Mouse (Mus musculus) heart, embryonic 14.5 days (tissue): ENCODE results near the gene Disp2. TPM values are rescaled to one million over a fixed set of nuclear protein-coding genes. Genes with fewer than 3 reads are reported as not detected.

Experiments used
- ATAC-seq: fragments of 200-750 bp; cut with Nextera tagmentation; 2 replicates; pipeline ENCODE4 v1.8.0; 2017; ENCODE audit warnings: low read depth, moderate TSS enrichment; ENCODE audit not compliant: insufficient number of reproducible peaks, insufficient read depth, low FRiP score
- H3K27ac ChIP-seq, 2 experiments: fragments of 200-500 bp in 1 of 2; fragments of 300-500 bp in 1 of 2; sonication (generic) in 1 of 2; replicated peaks in 1 of 2; 2 replicates each; pipeline ENCODE4 v1.5.1; 2012 to 2014; ENCODE audit warnings: low read depth in 2 of 2, low read length in 2 of 2, control low read depth in 1 of 2, mild to moderate bottlenecking in 1 of 2, mixed read lengths in 1 of 2; ENCODE audit not compliant: control insufficient read depth in 1 of 2, insufficient read depth in 1 of 2
- H3K27me3 ChIP-seq: fragments of 300-500 bp; sonication (generic); 2 replicates; pipeline ENCODE4 v1.6.1; 2014; ENCODE audit warnings: mild to moderate bottlenecking, low read length, control low read depth; ENCODE audit not compliant: control insufficient read depth, insufficient read depth
- H3K36me3 ChIP-seq: fragments of 300-500 bp; sonication (generic); 2 replicates; pipeline ENCODE4 v1.6.1; 2014; ENCODE audit warnings: mild to moderate bottlenecking, control low read depth, low read length, mixed read lengths; ENCODE audit not compliant: control insufficient read depth, insufficient read depth
- H3K4me1 ChIP-seq, 2 experiments: fragments of 200-500 bp in 1 of 2; fragments of 300-500 bp in 1 of 2; sonication (generic) in 1 of 2; 2 replicates each; pipeline ENCODE4 v1.6.1; 2012 to 2014; ENCODE audit warnings: low read length in 2 of 2, control low read depth in 1 of 2, mixed read lengths in 1 of 2; ENCODE audit not compliant: control insufficient read depth in 2 of 2, insufficient read depth in 2 of 2
- H3K4me2 ChIP-seq: fragments of 300-500 bp; sonication (generic); 2 replicates; pipeline ENCODE4 v1.6.1; 2014; ENCODE audit warnings: mild to moderate bottlenecking, low read length
- H3K4me3 ChIP-seq, 2 experiments: fragments of 200-500 bp in 1 of 2; fragments of 300-500 bp in 1 of 2; sonication (generic) in 1 of 2; 2 replicates each; pipeline ENCODE4 v1.5.1; 2012 to 2014; ENCODE audit warnings: low read length in 2 of 2, mild to moderate bottlenecking in 2 of 2, control low read depth in 1 of 2, low read depth in 1 of 2, moderate library complexity in 1 of 2; ENCODE audit not compliant: control insufficient read depth in 1 of 2, insufficient read depth in 1 of 2
- H3K9ac ChIP-seq: fragments of 300-500 bp; sonication (generic); 2 replicates; pipeline ENCODE4 v1.6.1; 2014; ENCODE audit warnings: mild to moderate bottlenecking, low read length
- H3K9me3 ChIP-seq: fragments of 300-500 bp; sonication (generic); 2 replicates; pipeline ENCODE4 v1.6.1; 2016; ENCODE audit warnings: low read length, control low read depth; ENCODE audit not compliant: control insufficient read depth
- WGBS: fragments of 180-500 bp; shearing (Covaris S2); extraction: QIAGEN DNeasy Blood & Tissue Kit; methylation state at CpG from one replicate; pipeline ENCODE4 v1.1.7; 2014; 5-methylcytosine and 5-hydroxymethylcytosine counted together
- polyA plus RNA-seq: library from polyadenylated mRNA; unstranded; fragments of >200 nt; fragmentation: Nextera tagmentation; extraction: Ambion mirVana; gene quantifications from 2 replicates; pipeline ENCODE4 v1.2.1, GENCODE M21; 2014

The Disp2 gene
- polyA plus RNA-seq, 1 experiment from 2014 or later = 0.27 TPM

- Histone ChIP-seq H3K36me3 (peaks cover 81% of the 10 kb centered on the region), H3K4me3 (no peak overlapping the region), H3K9ac (no peak overlapping the region), H3K27me3 (no peaks in the 10 kb centered on the region), H3K27ac (no peak overlapping the region), H3K9me3 (no peaks in the 10 kb centered on the region), H3K4me2 (no peak overlapping the region), H3K4me1 (no peaks in the 10 kb centered on the region)
- 95% methylated on average over 4 of the region's 4 CpGs for WGBS
- ATAC-seq = no peak
Observed at GRCm38 (mm10) chr2:118824396-118824795, 44.9 kb downstream of the Disp2 start.

GRCm38 (mm10) chr2:118829096-118829495 lies 49.6 kb downstream of the Disp2 start:
- H3K9ac ChIP-seq = no peak overlapping the region
- H3K9me3 ChIP-seq = no peaks in the 10 kb centered on the region
- no peak overlapping the region for H3K27ac ChIP-seq
- 90% methylated on average over 5 of the region's 5 CpGs for WGBS
- H3K4me1 ChIP-seq = no peaks in the 10 kb centered on the region
- no peaks in the 10 kb centered on the region for H3K27me3 ChIP-seq
- peaks cover 98% of the 10 kb centered on the region for H3K36me3 ChIP-seq
- H3K4me3 ChIP-seq = no peak overlapping the region
- no peak for ATAC-seq
- H3K4me2 ChIP-seq = no peak overlapping the region

- Histone ChIP-seq H3K36me3 (peaks cover 68% of the 10 kb centered on the region), H3K4me1 (peaks cover 4 to 9% of the 10 kb centered on the region in 2 experiments; a peak in 2 of 4 replicates), H3K9me3 (no peaks in the 10 kb centered on the region), H3K9ac (no peak overlapping the region), H3K4me3 (no peak overlapping the region), H3K27ac (no peak overlapping the region), H3K27me3 (no peaks in the 10 kb centered on the region), H3K4me2 (no peak overlapping the region)
- no peak for ATAC-seq
- WGBS = 92% methylated on average over 6 of the region's 6 CpGs
Observed at GRCm38 (mm10) chr2:118834061-118834460, 54.5 kb downstream of the Disp2 start.

GRCm38 (mm10) chr2:118835115-118835514 lies 55.6 kb downstream of the Disp2 start:
- H3K27me3 ChIP-seq = no peaks in the 10 kb centered on the region
- no peak overlapping the region for H3K9ac ChIP-seq
- no peaks in the 10 kb centered on the region for H3K9me3 ChIP-seq
- peak overlapping the region in 1 of 2 experiments; percentile 26; a peak in 1 of 4 replicates for H3K27ac ChIP-seq
- ATAC-seq = no peak
- 41% methylated on average over 6 of the region's 6 CpGs for WGBS
- H3K4me2 ChIP-seq = no peak overlapping the region
- no peak overlapping the region for H3K4me3 ChIP-seq
- peaks cover 57% of the 10 kb centered on the region for H3K36me3 ChIP-seq
- peaks cover 4 to 9% of the 10 kb centered on the region in 2 experiments; a peak in 2 of 4 replicates for H3K4me1 ChIP-seq

- H3K27me3 ChIP-seq = no peaks in the 10 kb centered on the region
- H3K4me1 ChIP-seq = peaks cover 7 to 9% of the 10 kb centered on the region in 2 experiments; a peak in 2 of 4 replicates
- H3K9me3 ChIP-seq = no peaks in the 10 kb centered on the region
- H3K4me3 ChIP-seq = no peak overlapping the region
- peaks cover 25% of the 10 kb centered on the region for H3K36me3 ChIP-seq
- no peak overlapping the region for H3K27ac ChIP-seq
- no peak overlapping the region for H3K9ac ChIP-seq
- 42% methylated on average over 5 of the region's 5 CpGs for WGBS
- H3K4me2 ChIP-seq = no peak overlapping the region
- ATAC-seq = no peak
Observed at GRCm38 (mm10) chr2:118838330-118838729, 58.8 kb downstream of the Disp2 start.

- 78% methylated on average over 5 of the region's 5 CpGs for WGBS
- Histone ChIP-seq H3K9me3 (no peaks in the 10 kb centered on the region), H3K4me3 (no peak overlapping the region), H3K36me3 (peaks cover 2% of the 10 kb centered on the region; the same call in 1 of the 2 replicates), H3K9ac (no peak overlapping the region), H3K4me1 (peaks cover 4 to 8% of the 10 kb centered on the region in 2 experiments; a peak in 2 of 4 replicates), H3K27me3 (no peaks in the 10 kb centered on the region), H3K27ac (no peak overlapping the region), H3K4me2 (no peak overlapping the region)
- ATAC-seq = no peak
Observed at GRCm38 (mm10) chr2:118841186-118841585, 61.7 kb downstream of the Disp2 start.

GRCm38 (mm10) chr2:118841774-118842173 lies 62.3 kb downstream of the Disp2 start:
- H3K27ac ChIP-seq = no peak overlapping the region
- no peak overlapping the region for H3K4me2 ChIP-seq
- H3K36me3 ChIP-seq = no peaks in the 10 kb centered on the region
- 82% methylated on average over 4 of the region's 4 CpGs for WGBS
- H3K4me3 ChIP-seq = no peak overlapping the region
- peaks cover 6 to 9% of the 10 kb centered on the region in 2 experiments; a peak in 2 of 4 replicates for H3K4me1 ChIP-seq
- H3K9me3 ChIP-seq = no peaks in the 10 kb centered on the region
- no peak for ATAC-seq
- H3K9ac ChIP-seq = no peak overlapping the region
- H3K27me3 ChIP-seq = no peaks in the 10 kb centered on the region

GRCm38 (mm10) chr2:118844427-118844826 lies 64.9 kb downstream of the Disp2 start:
- Histone ChIP-seq H3K27me3 (no peaks in the 10 kb centered on the region), H3K9me3 (no peaks in the 10 kb centered on the region), H3K4me2 (no peak overlapping the region), H3K27ac (no peak overlapping the region), H3K9ac (no peak overlapping the region), H3K4me3 (no peak overlapping the region), H3K36me3 (no peaks in the 10 kb centered on the region), H3K4me1 (peaks cover 4 to 5% of the 10 kb centered on the region in 2 experiments; a peak in 1 of 4 replicates)
- ATAC-seq = no peak
- 69% methylated on average over 3 of the region's 3 CpGs for WGBS
